Mouse (Mus musculus): Measurements from ENCODE around the gene Supt3. TPM values are rescaled to one million over a fixed set of nuclear protein-coding genes. Genes with fewer than 3 reads are reported as not detected.

Gene Supt3
- polyA plus RNA-seq, 1 experiment, result 15.9 TPM

DNA sequence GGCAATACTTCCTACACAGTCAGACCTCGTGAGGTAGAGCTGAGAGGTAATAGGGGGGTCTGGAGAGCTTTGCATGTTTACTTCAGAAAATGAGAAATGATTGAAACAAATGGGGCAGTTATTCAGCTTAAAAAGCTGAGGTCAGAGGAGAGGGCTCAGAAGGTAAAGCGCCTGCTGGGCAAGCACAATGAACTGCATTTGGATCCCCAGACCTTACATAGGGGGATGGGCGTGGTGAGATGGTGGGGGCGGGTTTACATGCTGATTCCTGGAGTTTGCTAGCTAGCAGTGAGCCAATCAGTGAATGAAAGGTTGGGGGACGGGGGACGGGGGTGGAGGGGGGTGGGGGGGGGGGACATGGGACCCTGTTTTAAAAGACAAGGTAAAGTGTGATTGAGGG, 376.8 kb downstream of the Supt3 start:
- TF ChIP-seq EP300 (IDR thresholded peaks at IDR 0.05; ENCODE audit: insufficient read depth, low read depth, low read length) (0 out of 2 replicates have a peak, but pooled peaks have one; percentile 25), CTCF (IDR thresholded peaks at IDR 0.05; ENCODE audit: low read depth, low read length) (no peak), POLR2A (IDR thresholded peaks at IDR 0.05; ENCODE audit: insufficient read depth, low read length) (no peak)
- Histone ChIP-seq H3K27ac (ENCODE audit: insufficient read depth, low read length) (no peak overlapping the region), H3K4me1 (ENCODE audit: control insufficient read depth, insufficient read depth, low read length) (peaks cover 2% of the 10 kb centered on the region), H3K9ac (ENCODE audit: low read depth, poor library complexity, severe bottlenecking) (no peak overlapping the region), H3K9me3 (replicated peaks; ENCODE audit: control insufficient read depth, insufficient read depth, low read length, poor library complexity, severe bottlenecking) (no peaks in the 10 kb centered on the region), H3K4me3 (ENCODE audit: low read depth, low read length) (no peak overlapping the region), H3K36me3 (ENCODE audit: control insufficient read depth, insufficient read depth, low read length, poor library complexity, severe bottlenecking) (no peaks in the 10 kb centered on the region), H3K27me3 (ENCODE audit: control insufficient read depth, insufficient read depth, low read length, poor library complexity, severe bottlenecking) (no peaks in the 10 kb centered on the region)

DNA sequence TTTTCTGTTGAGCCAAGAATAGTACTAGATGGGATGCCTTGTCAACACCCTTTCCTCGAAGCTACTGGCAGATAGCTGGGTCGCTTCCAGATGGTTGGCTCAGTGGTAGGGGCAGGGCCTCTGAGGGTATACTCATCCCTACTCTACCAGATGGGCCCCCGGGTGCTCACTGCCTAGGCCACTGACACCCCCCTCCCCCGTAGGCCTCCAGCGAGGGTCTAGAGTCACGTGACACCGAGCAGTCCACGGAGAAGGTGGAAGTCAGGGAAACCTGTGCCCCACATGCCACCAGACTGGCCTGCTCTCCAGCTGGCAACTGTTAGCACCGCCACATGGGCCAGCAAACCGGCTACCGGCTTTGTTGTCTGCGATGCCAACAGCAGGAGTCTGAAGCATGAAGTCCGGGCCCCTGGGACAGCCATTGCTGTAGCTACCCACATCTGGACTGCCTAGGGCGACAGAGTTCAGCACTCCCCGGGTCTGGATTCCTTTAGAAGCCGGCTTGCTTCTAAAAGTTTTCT, 381.3 kb downstream of the Supt3 start:
- TF ChIP-seq CTCF (IDR thresholded peaks at IDR 0.05; ENCODE audit: low read depth, low read length), result no peak
- no peak for TF ChIP-seq EP300 (IDR thresholded peaks at IDR 0.05; ENCODE audit: insufficient read depth, low read depth, low read length)
- TF ChIP-seq POLR2A (IDR thresholded peaks at IDR 0.05; ENCODE audit: insufficient read depth, low read length), result no peak
- Histone ChIP-seq H3K4me1 (ENCODE audit: control insufficient read depth, insufficient read depth, low read length) (peaks cover 2% of the 10 kb centered on the region), H3K4me3 (ENCODE audit: low read depth, low read length) (no peak overlapping the region), H3K27ac (ENCODE audit: insufficient read depth, low read length) (no peak overlapping the region), H3K36me3 (ENCODE audit: control insufficient read depth, insufficient read depth, low read length, poor library complexity, severe bottlenecking) (no peaks in the 10 kb centered on the region), H3K9ac (ENCODE audit: low read depth, poor library complexity, severe bottlenecking) (no peak overlapping the region), H3K9me3 (replicated peaks; ENCODE audit: control insufficient read depth, insufficient read depth, low read length, poor library complexity, severe bottlenecking) (no peaks in the 10 kb centered on the region), H3K27me3 (ENCODE audit: control insufficient read depth, insufficient read depth, low read length, poor library complexity, severe bottlenecking) (no peaks in the 10 kb centered on the region)

DNA sequence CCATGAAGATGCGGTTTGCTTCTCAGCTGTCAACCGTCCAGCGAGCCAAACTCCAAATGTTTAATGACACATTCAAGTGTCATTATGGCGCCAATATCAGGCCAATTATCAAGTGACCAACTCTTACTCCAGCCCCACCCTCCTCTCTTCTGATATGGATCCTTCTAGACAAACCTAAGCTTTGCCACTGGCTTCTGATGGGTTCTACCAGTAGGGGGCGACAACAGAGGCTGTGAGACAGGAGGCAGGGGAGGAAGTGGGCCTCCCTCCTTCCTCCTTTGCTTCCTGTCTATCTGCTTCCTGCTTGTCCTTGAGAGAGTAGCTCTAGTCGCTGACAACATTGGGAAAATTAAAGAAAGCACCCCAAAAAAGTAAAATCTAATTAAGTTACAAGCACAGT, 383.7 kb downstream of the Supt3 start:
- Histone ChIP-seq H3K27me3 (ENCODE audit: control insufficient read depth, insufficient read depth, low read length, poor library complexity, severe bottlenecking) (no peaks in the 10 kb centered on the region), H3K27ac (ENCODE audit: insufficient read depth, low read length) (no peak overlapping the region), H3K9ac (ENCODE audit: low read depth, poor library complexity, severe bottlenecking) (no peak overlapping the region), H3K4me1 (ENCODE audit: control insufficient read depth, insufficient read depth, low read length) (no peaks in the 10 kb centered on the region), H3K36me3 (ENCODE audit: control insufficient read depth, insufficient read depth, low read length, poor library complexity, severe bottlenecking) (no peaks in the 10 kb centered on the region), H3K4me3 (ENCODE audit: low read depth, low read length) (no peak overlapping the region), H3K9me3 (replicated peaks; ENCODE audit: control insufficient read depth, insufficient read depth, low read length, poor library complexity, severe bottlenecking) (no peaks in the 10 kb centered on the region)
- no peak for TF ChIP-seq EP300 (IDR thresholded peaks at IDR 0.05; ENCODE audit: insufficient read depth, low read depth, low read length)
- TF ChIP-seq CTCF (IDR thresholded peaks at IDR 0.05; ENCODE audit: low read depth, low read length), result peak; percentile 57

DNA sequence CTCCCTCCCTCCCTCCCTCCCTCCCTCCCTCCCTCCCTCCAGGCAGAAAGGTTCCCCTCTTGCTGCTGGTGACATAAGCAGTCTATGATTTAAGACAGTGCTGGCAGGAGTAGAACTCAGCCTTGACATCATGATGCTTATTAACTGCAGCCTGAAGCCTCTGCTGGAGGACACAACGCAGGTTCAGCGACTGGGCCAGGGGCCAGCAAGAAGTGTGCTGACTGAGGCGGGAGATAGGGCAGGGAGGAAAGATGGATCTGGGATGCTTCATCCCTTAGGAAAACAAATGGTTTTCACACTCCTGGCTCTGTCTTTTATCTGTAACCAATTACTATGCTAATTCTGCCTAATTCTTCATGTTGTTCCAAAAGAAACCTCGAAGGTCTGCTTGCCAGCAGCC, 388.8 kb downstream of the Supt3 start:
- H3K9me3 ChIP-seq (replicated peaks; ENCODE audit: control insufficient read depth, insufficient read depth, low read length, poor library complexity, severe bottlenecking), result no peaks in the 10 kb centered on the region
- no peaks in the 10 kb centered on the region for H3K4me1 ChIP-seq (ENCODE audit: control insufficient read depth, insufficient read depth, low read length)
- no peak overlapping the region for H3K4me3 ChIP-seq (ENCODE audit: low read depth, low read length)
- no peak overlapping the region for H3K27ac ChIP-seq (ENCODE audit: insufficient read depth, low read length)
- H3K27me3 ChIP-seq (ENCODE audit: control insufficient read depth, insufficient read depth, low read length, poor library complexity, severe bottlenecking), result no peaks in the 10 kb centered on the region
- H3K9ac ChIP-seq (ENCODE audit: low read depth, poor library complexity, severe bottlenecking), result no peak overlapping the region
- no peak for TF ChIP-seq CTCF (IDR thresholded peaks at IDR 0.05; ENCODE audit: low read depth, low read length)
- TF ChIP-seq POLR2A (IDR thresholded peaks at IDR 0.05; ENCODE audit: insufficient read depth, low read length), result no peak
- no peak for TF ChIP-seq EP300 (IDR thresholded peaks at IDR 0.05; ENCODE audit: insufficient read depth, low read depth, low read length)
- no peaks in the 10 kb centered on the region for H3K36me3 ChIP-seq (ENCODE audit: control insufficient read depth, insufficient read depth, low read length, poor library complexity, severe bottlenecking)

Other genes starting within 250 kb of the Supt3 start
- gene Runx2, start 37.6 kb downstream of the Supt3 start, polyA plus RNA-seq (2011; ENCODE audit: insufficient read depth, insufficient read length, low read depth, missing spikeins), result 0.39 and 0.59 TPM in 2 replicates

Data from ES-Bruce4 (cell line).